Mouse (Mus musculus) kidney, embryonic 16.5 days (tissue): ENCODE measurements around the gene Ptpdc1. TPM values are rescaled to one million over a fixed set of nuclear protein-coding genes. Genes with fewer than 3 reads are reported as not detected.

Experiments used
- ATAC-seq: fragments of 200-750 bp; cut with Nextera tagmentation; 2 replicates; pipeline ENCODE4 v1.8.0; 2017; ENCODE audit warnings: moderate TSS enrichment; ENCODE audit not compliant: low FRiP score, low TSS enrichment
- H3K27ac ChIP-seq: fragments of 300-500 bp; sonication (generic); 2 replicates; pipeline ENCODE4 v1.5.1; 2014; ENCODE audit warnings: low read length
- H3K27me3 ChIP-seq: fragments of 300-500 bp; sonication (generic); 2 replicates; pipeline ENCODE4 v1.6.1; 2014; ENCODE audit warnings: low read length, control low read depth, mixed read lengths; ENCODE audit not compliant: insufficient read depth
- H3K36me3 ChIP-seq: fragments of 300-500 bp; sonication (generic); 2 replicates; pipeline ENCODE4 v1.6.1; 2014; ENCODE audit warnings: low read length, control low read depth, mixed read lengths; ENCODE audit not compliant: insufficient read depth
- H3K4me1 ChIP-seq: fragments of 300-500 bp; sonication (generic); 2 replicates; pipeline ENCODE4 v1.6.1; 2014; ENCODE audit warnings: low read length, control low read depth, mixed read lengths; ENCODE audit not compliant: insufficient read depth
- H3K4me2 ChIP-seq: fragments of 300-500 bp; sonication (generic); replicated peaks from 2 replicates; pipeline ENCODE4 v1.6.1; 2014; ENCODE audit warnings: low read depth, low read length
- H3K4me3 ChIP-seq: fragments of 300-500 bp; sonication (generic); 2 replicates; pipeline ENCODE4 v1.5.1; 2014; ENCODE audit warnings: mild to moderate bottlenecking, low read length
- H3K9ac ChIP-seq: fragments of 300-500 bp; sonication (generic); replicated peaks from 2 replicates; pipeline ENCODE4 v1.6.1; 2014; ENCODE audit warnings: low read length
- H3K9me3 ChIP-seq: fragments of 300-500 bp; sonication (generic); 2 replicates; pipeline ENCODE4 v1.6.1; 2016; ENCODE audit warnings: low read length, control low read depth
- WGBS: fragments of 180-500 bp; shearing (Covaris S2); extraction: QIAGEN DNeasy Blood & Tissue Kit; methylation state at CpG from one replicate; pipeline ENCODE4 v1.1.7; 2014; 5-methylcytosine and 5-hydroxymethylcytosine counted together
- polyA plus RNA-seq: library from polyadenylated mRNA; unstranded; fragments of >200 nt; fragmentation: Nextera tagmentation; extraction: Ambion mirVana; gene quantifications from 2 replicates; pipeline ENCODE4 v1.2.1, GENCODE M21; 2015

Ptpdc1 gene
- polyA plus RNA-seq, 1 experiment from 2014 or later, result 12.3 TPM

DNA sequence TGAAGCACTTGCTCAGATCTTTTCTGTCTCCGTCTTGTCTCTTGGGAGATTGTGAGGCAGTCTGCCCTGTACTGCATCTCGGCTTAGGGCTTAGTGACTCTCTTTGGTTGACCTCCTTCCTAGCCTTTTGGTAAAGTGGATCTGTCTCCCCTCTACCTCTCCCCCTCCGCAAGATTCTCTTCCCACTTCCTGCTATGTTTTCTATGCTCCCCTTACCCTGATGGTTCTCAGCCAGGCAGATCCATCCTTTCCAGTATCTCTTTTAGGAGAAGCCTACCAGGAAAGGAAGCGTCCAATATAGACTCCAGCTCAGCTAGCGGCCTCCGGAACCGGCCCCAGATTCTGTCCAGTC is 38.5 kb upstream of the Ptpdc1 start:
- Histone ChIP-seq H3K27me3 (peaks cover 100% of the 10 kb centered on the region), H3K9me3 (no peaks in the 10 kb centered on the region)
- no peak for ATAC-seq

GRCm38 (mm10) chr13:48663211-48663987 is 37.9 kb upstream of the Ptpdc1 start:
- Histone ChIP-seq H3K4me3 (peak overlapping the region; percentile 52), H3K4me1 (peaks cover 23% of the 10 kb centered on the region), H3K4me2 (peak overlapping the region; percentile 86), H3K27ac (no peak overlapping the region), H3K27me3 (peaks cover 100% of the 10 kb centered on the region), H3K9ac (peak overlapping the region; percentile 51; the same call in 1 of the 2 replicates), H3K36me3 (no peaks in the 10 kb centered on the region), H3K9me3 (no peaks in the 10 kb centered on the region)
- no peak; the same call in 1 of the 2 replicates for ATAC-seq
- 5% methylated on average over 54 of the region's 54 CpGs for WGBS

More for the DNA sequence above, 38.5 kb upstream of the Ptpdc1 start:
- 14% methylated on average over 7 of the region's 7 CpGs for WGBS
- H3K4me1 ChIP-seq, result peaks cover 27% of the 10 kb centered on the region
- no peak overlapping the region for H3K4me3 ChIP-seq
- H3K27ac ChIP-seq, result no peak overlapping the region
- H3K9ac ChIP-seq, result no peak overlapping the region
- H3K4me2 ChIP-seq, result no peak overlapping the region
- H3K36me3 ChIP-seq, result no peaks in the 10 kb centered on the region

DNA sequence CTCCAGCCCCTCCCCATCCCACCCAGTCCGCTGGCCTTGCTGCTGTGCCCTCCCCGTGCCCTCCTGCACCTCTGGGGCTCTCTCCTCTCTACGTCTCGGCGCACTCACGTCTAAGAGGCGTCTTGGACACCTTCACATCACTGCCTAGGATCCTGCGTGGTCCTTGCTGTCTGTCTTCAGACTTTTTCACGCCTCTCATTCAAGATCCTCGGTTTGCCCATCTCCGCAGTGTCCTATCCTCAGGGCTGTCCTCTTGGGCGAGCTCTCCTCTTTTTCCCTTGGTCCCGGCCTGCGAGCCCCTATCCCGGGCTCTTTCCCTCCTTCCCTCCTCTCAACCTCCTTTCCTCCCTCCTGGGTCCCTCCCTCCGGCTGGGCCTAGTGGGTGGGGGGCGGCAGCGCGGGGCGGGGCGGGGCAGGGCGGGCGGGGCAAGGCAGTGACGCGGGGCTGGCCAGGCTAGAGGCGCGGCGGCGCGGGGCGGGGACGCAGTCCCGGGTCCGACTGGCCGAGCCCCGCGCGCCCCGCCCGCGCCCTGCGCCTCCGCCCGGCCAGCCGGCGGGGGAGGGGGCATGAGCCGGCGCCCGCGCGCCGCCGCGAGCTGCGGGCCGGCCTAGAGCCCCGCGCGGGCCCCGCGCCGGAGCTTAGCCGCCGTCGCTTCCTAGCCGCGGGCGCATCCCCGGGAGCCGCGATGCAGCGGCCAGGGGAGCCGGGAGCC is 37.1 kb upstream of the Ptpdc1 start, which contains the start of gene Barx1:
Gene Barx1 (plus strand): TSS at position 568 of the 713 bp plus-strand sequence.
- no peaks in the 10 kb centered on the region for H3K36me3 ChIP-seq
- H3K4me1 ChIP-seq, result peaks cover 23% of the 10 kb centered on the region

GRCm38 (mm10) chr13:48661561-48661960 is 36.1 kb upstream of the Ptpdc1 start:
- WGBS, result 0% methylated on average over 1 of the region's 1 CpGs
- Histone ChIP-seq H3K4me2 (no peak overlapping the region), H3K9me3 (no peaks in the 10 kb centered on the region), H3K27me3 (peaks cover 100% of the 10 kb centered on the region), H3K36me3 (no peaks in the 10 kb centered on the region), H3K27ac (no peak overlapping the region), H3K9ac (no peak overlapping the region), H3K4me1 (peaks cover 23% of the 10 kb centered on the region), H3K4me3 (no peak overlapping the region)
- no peak for ATAC-seq

More for the DNA sequence above, 37.1 kb upstream of the Ptpdc1 start, which contains the start of gene Barx1:
- no peaks in the 10 kb centered on the region for H3K9me3 ChIP-seq
- 0 out of 2 replicates have a peak, but pooled peaks have one; percentile 44 for ATAC-seq
- under 1% methylated on average over 35 of the region's 73 CpGs for WGBS
- peak within 1 kb of the TSS; percentile 51; the same call in 1 of the 2 replicates for H3K9ac ChIP-seq
- peak within 1 kb of the TSS; percentile 52 for H3K4me3 ChIP-seq
- H3K4me2 ChIP-seq, result peak within 1 kb of the TSS; percentile 86
- peaks cover 100% of the 10 kb centered on the region for H3K27me3 ChIP-seq
- H3K27ac ChIP-seq, result no peak within 1 kb of the TSS

GRCm38 (mm10) chr13:48660741-48661140 is 35.3 kb upstream of the Ptpdc1 start:
- no peak overlapping the region for H3K4me2 ChIP-seq
- peaks cover 22% of the 10 kb centered on the region for H3K4me1 ChIP-seq
- H3K4me3 ChIP-seq, result no peak overlapping the region
- peaks cover 100% of the 10 kb centered on the region for H3K27me3 ChIP-seq
- no peak for ATAC-seq
- H3K9me3 ChIP-seq, result no peaks in the 10 kb centered on the region
- 9% methylated on average over 6 of the region's 6 CpGs for WGBS
- no peak overlapping the region for H3K9ac ChIP-seq
- H3K36me3 ChIP-seq, result no peaks in the 10 kb centered on the region
- H3K27ac ChIP-seq, result no peak overlapping the region

GRCm38 (mm10) chr13:48660221-48660734 is 34.8 kb upstream of the Ptpdc1 start:
- peak overlapping the region; percentile 9; the same call in 1 of the 2 replicates for H3K4me3 ChIP-seq
- 2% methylated on average over 11 of the region's 11 CpGs for WGBS
- no peak overlapping the region for H3K4me2 ChIP-seq
- no peaks in the 10 kb centered on the region for H3K36me3 ChIP-seq
- peaks cover 96% of the 10 kb centered on the region for H3K27me3 ChIP-seq
- H3K9ac ChIP-seq, result no peak overlapping the region
- no peak overlapping the region for H3K27ac ChIP-seq
- ATAC-seq, result no peak
- H3K4me1 ChIP-seq, result peaks cover 20% of the 10 kb centered on the region
- no peaks in the 10 kb centered on the region for H3K9me3 ChIP-seq

DNA sequence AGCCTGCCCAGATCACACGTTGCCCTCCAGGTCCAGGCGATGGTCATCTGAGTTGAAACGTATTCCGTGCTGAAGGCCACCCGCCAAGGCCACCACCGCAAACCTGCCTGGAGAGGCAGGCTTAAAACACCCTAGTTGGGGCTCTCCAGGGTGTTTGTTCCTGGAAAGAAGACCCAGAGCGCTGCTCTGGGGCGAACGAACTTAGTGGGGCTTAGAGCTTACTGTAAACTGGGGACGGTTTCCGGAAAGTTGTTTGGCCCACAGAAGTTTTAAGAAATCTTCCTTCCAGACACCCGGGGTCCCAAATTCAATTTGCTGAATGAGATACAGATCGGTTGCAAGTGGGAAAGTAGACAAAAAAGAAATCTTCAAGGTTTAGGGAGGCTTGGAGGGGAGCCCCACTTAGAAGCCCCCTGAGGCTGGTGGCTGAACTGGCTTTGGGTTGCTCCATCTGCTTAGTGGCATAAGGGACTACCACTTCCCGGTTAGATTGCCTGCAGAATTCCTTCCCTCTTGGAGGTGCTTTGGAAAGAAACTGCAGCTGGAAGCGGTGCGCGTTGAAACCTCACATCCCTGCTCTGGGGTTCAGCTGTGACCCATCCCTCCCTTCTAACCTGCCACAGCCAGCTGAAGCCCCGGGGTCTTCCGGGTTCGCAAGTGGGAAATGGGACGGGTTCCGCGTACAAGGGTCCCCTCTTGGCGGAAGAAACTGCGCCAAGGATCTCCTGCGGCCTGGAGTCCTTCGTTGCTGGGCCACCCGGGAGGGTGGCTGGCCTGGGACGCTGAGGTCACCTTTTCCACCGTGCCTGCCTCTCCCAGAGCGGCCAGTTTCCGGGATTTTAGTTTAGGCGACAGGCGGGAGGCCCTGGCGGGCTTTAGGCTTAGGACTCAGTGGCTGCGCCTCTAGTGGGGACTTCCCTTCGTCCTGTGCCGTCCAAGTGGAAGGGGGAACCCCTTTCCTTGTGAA is 34.1 kb upstream of the Ptpdc1 start:
- Histone ChIP-seq H3K4me2 (peak overlapping the region; percentile 43), H3K9ac (no peak overlapping the region), H3K27ac (no peak overlapping the region), H3K27me3 (peaks cover 92% of the 10 kb centered on the region), H3K4me1 (peaks cover 20% of the 10 kb centered on the region), H3K36me3 (no peaks in the 10 kb centered on the region), H3K4me3 (peak overlapping the region; percentile 9), H3K9me3 (no peaks in the 10 kb centered on the region)
- WGBS, result 1% methylated on average over 38 of the region's 38 CpGs
- no peak for ATAC-seq

- H3K4me3 ChIP-seq, result peak overlapping the region; percentile 4; the same call in 1 of the 2 replicates
- no peak overlapping the region for H3K9ac ChIP-seq
- no peaks in the 10 kb centered on the region for H3K36me3 ChIP-seq
- H3K27me3 ChIP-seq, result peaks cover 84% of the 10 kb centered on the region
- no peak for ATAC-seq
- H3K4me1 ChIP-seq, result peaks cover 20% of the 10 kb centered on the region
- 0 out of 2 replicates have a peak overlapping the region, but pooled peaks have one; percentile 8 for H3K4me2 ChIP-seq
- H3K9me3 ChIP-seq, result no peaks in the 10 kb centered on the region
- under 1% methylated on average over 33 of the region's 33 CpGs for WGBS
- H3K27ac ChIP-seq, result no peak overlapping the region
Measured at GRCm38 (mm10) chr13:48658588-48659253, 33.3 kb upstream of the Ptpdc1 start.
